Mouse (Mus musculus): Measurements from ENCODE around the gene E330034G19Rik. TPM values are rescaled to one million over a fixed set of nuclear protein-coding genes. Genes with fewer than 3 reads are reported as not detected.

The E330034G19Rik gene
- polyA plus RNA-seq, 1 experiment from 2014 or later: not detected

Other genes with a start within 250 kb of the E330034G19Rik start
- 17.7 and 21.9 TPM in 2 replicates for gene Dlg5, start 47.3 kb upstream of the E330034G19Rik start, polyA plus RNA-seq (2016; fragmentation: Nextera tagmentation; extraction: Ambion mirVana)
- gene Polr3a, start 193.8 kb downstream of the E330034G19Rik start, polyA plus RNA-seq (2016; fragmentation: Nextera tagmentation; extraction: Ambion mirVana): 20.8 and 21.9 TPM in 2 replicates
- gene Rps24, start 193.9 kb downstream of the E330034G19Rik start, polyA plus RNA-seq (2016; fragmentation: Nextera tagmentation; extraction: Ambion mirVana): 871 and 874 TPM in 2 replicates

All from neural tube, embryonic 12.5 days (tissue).